Mouse (Mus musculus): ENCODE measurements at regions not wholly inside any gene's neighbourhood (a gene's known extent, or its start where the extent isn't known, plus 50 kb on each side); places are given as distances from the start of the nearest gene placed in this dataset.
"Not testable (repeated sequence)": the region's sequence is repeated elsewhere in the genome, so short reads cannot be mapped to it uniquely, and the experiment has no call there.

DNA sequence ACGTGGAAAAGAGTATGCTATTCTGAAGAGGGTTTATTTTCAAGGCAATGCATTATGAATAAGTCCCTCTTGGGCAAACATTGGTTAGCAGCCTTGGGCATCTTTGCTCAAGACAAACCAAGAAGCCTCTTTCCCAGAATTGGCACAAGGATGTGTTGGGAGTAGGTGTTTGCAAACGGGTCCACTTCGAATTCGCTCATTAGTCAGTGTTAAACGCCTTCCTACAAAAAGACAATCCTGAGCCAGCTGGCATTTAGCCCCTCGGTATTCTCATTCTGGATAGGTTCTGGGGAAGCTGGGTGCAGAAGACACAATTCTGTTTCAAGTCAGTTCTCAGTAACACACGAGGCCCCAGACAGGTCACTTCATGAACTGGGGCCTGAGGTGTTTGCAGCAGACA, 87.7 kb upstream of the Gmds start:
- Histone ChIP-seq H3K4me2 (replicated peaks; ENCODE audit: low read depth) (no peak overlapping the region), H3K9me3 (ENCODE audit: control insufficient read depth) (no peaks in the 10 kb centered on the region), H3K4me1 (replicated peaks; ENCODE audit: control insufficient read depth, insufficient read depth, low read length) (no peaks in the 10 kb centered on the region), H3K36me3 (ENCODE audit: control insufficient read depth, insufficient read depth) (no peaks in the 10 kb centered on the region), H3K9ac (ENCODE audit: low read depth, low read length) (no peak overlapping the region), H3K4me3 (ENCODE audit: low read depth, low read length) (no peak overlapping the region), H3K27me3 (replicated peaks; ENCODE audit: control insufficient read depth, insufficient read depth, low read length) (no peaks in the 10 kb centered on the region), H3K27ac (ENCODE audit: low read depth, low read length) (no peak overlapping the region)
- TF ChIP-seq CTCF (IDR thresholded peaks at IDR 0.05; ENCODE audit: low read depth) = no peak
- WGBS = 83% methylated on average over 7 of the region's 7 CpGs
- no peak for ATAC-seq

DNA sequence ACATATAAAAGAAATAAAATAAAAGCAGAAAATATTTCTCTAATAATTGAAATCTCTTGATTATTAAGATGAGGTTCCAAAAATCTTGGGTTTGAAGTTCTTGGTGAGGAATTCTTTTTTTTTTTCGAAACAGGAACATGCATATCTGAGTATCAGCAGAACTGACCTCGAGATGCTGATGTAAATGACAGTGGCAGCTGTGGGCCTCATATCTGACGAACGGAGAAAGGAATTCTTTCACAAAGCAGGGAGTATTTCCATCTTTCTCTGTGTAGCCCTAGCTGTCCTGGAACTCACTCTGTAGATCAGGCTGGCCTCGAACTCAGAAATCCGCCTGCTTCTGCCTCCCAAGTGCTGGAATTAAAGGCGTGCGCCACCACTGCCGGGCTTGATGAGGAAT, 86.0 kb upstream of the Gmds start:
- H3K27me3 ChIP-seq (replicated peaks; ENCODE audit: control insufficient read depth, insufficient read depth, low read length); H3K9ac ChIP-seq (ENCODE audit: low read depth, low read length); H3K4me2 ChIP-seq (replicated peaks; ENCODE audit: low read depth); ATAC-seq; H3K4me1 ChIP-seq (replicated peaks; ENCODE audit: control insufficient read depth, insufficient read depth, low read length); H3K4me3 ChIP-seq (ENCODE audit: low read depth, low read length); H3K36me3 ChIP-seq (ENCODE audit: control insufficient read depth, insufficient read depth); H3K9me3 ChIP-seq (ENCODE audit: control insufficient read depth); H3K27ac ChIP-seq (ENCODE audit: low read depth, low read length): not testable (repeated sequence)
- WGBS = 88% methylated on average over 9 of the region's 9 CpGs

GRCm38 (mm10) chr13:32422485-32422884, 83.9 kb upstream of the Gmds start:
- H3K36me3 ChIP-seq (ENCODE audit: control insufficient read depth, insufficient read depth) = no peaks in the 10 kb centered on the region
- no peaks in the 10 kb centered on the region for H3K4me1 ChIP-seq (replicated peaks; ENCODE audit: control insufficient read depth, insufficient read depth, low read length)
- no peaks in the 10 kb centered on the region for H3K9me3 ChIP-seq (ENCODE audit: control insufficient read depth)
- no peak overlapping the region for H3K4me3 ChIP-seq (ENCODE audit: low read depth, low read length)
- no peak overlapping the region for H3K4me2 ChIP-seq (replicated peaks; ENCODE audit: low read depth)
- TF ChIP-seq CTCF (IDR thresholded peaks at IDR 0.05; ENCODE audit: low read depth) = no peak
- no peak overlapping the region for H3K9ac ChIP-seq (ENCODE audit: low read depth, low read length)
- 56% methylated on average over 2 of the region's 2 CpGs for WGBS
- no peak overlapping the region for H3K27ac ChIP-seq (ENCODE audit: low read depth, low read length)
- H3K27me3 ChIP-seq (replicated peaks; ENCODE audit: control insufficient read depth, insufficient read depth, low read length) = no peaks in the 10 kb centered on the region
- ATAC-seq = no peak

DNA sequence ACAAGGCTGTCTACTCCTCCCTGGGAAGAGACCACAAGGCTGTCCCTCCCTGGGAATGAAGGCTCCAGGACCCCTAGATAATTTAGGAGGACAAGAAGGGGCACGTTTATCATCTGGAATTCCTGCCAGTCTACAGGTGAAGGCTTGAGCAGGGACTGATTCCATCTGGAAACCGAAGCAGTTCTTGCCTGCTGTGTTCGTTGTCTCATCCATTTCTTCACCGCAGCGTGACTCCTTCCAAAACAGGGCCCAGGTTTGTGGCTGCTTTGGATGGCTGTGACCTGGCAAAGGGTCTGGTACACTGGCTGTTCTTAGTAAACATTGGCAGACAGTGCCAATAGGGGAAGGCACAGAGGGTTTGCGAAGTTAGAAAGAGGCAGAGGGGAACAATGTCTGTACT, 80.8 kb upstream of the Gmds start:
- Histone ChIP-seq H3K9me3 (ENCODE audit: control insufficient read depth) (no peaks in the 10 kb centered on the region), H3K9ac (ENCODE audit: low read depth, low read length) (no peak overlapping the region), H3K4me1 (replicated peaks; ENCODE audit: control insufficient read depth, insufficient read depth, low read length) (no peaks in the 10 kb centered on the region), H3K4me3 (ENCODE audit: low read depth, low read length) (no peak overlapping the region), H3K27me3 (replicated peaks; ENCODE audit: control insufficient read depth, insufficient read depth, low read length) (no peaks in the 10 kb centered on the region), H3K36me3 (ENCODE audit: control insufficient read depth, insufficient read depth) (no peaks in the 10 kb centered on the region), H3K27ac (ENCODE audit: low read depth, low read length) (no peak overlapping the region), H3K4me2 (replicated peaks; ENCODE audit: low read depth) (no peak overlapping the region)
- ATAC-seq = no peak
- WGBS = 80% methylated on average over 6 of the region's 6 CpGs
- TF ChIP-seq CTCF (IDR thresholded peaks at IDR 0.05; ENCODE audit: low read depth) = no peak

DNA sequence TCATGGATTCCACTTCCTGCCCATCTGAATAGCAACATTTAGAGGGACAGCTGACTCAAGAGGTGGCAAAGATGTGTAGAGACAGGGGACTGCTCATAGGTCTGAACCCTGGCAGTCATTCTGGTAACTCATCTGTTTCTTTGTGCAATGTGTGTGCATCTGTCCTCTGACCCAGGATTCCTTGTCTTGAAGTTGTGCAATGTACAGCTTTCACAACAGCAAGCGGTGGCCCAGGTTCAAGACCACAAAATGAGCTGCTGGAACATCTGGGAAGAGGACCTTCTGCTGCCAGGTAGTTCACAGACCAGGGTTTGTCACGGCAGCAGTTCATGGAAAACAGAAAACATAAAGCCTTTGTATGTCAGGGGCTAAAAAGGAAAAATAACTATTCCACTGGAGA, 80.1 kb upstream of the Gmds start:
- TF ChIP-seq CTCF (IDR thresholded peaks at IDR 0.05; ENCODE audit: low read depth) = no peak
- H3K27ac ChIP-seq (ENCODE audit: low read depth, low read length) = no peak overlapping the region
- no peaks in the 10 kb centered on the region for H3K36me3 ChIP-seq (ENCODE audit: control insufficient read depth, insufficient read depth)
- H3K4me3 ChIP-seq (ENCODE audit: low read depth, low read length) = no peak overlapping the region
- H3K4me1 ChIP-seq (replicated peaks; ENCODE audit: control insufficient read depth, insufficient read depth, low read length) = no peaks in the 10 kb centered on the region
- WGBS = 79% methylated on average over 2 of the region's 2 CpGs
- no peaks in the 10 kb centered on the region for H3K9me3 ChIP-seq (ENCODE audit: control insufficient read depth)
- ATAC-seq = no peak
- no peak overlapping the region for H3K9ac ChIP-seq (ENCODE audit: low read depth, low read length)
- H3K4me2 ChIP-seq (replicated peaks; ENCODE audit: low read depth) = no peak overlapping the region
- H3K27me3 ChIP-seq (replicated peaks; ENCODE audit: control insufficient read depth, insufficient read depth, low read length) = no peaks in the 10 kb centered on the region

DNA sequence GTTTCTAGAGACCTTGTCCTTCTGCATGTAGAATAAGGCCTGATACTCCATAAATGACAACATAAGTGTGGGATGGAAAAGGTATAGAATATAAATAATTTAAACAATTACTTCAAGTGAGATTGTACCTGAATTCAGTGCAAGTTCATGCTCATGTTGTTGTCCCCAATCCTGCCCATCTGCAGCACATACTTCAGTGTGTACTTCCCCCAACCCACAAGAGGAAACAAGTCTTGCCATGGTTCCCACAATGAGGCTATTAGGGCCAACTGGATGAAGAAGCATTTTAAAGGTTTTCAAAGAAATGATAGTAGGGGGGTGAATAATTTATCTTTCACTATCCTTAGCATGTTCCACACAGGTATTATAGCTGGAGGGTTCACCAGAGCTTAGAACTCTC, 79.4 kb upstream of the Gmds start:
- Histone ChIP-seq H3K27me3 (replicated peaks; ENCODE audit: control insufficient read depth, insufficient read depth, low read length) (no peaks in the 10 kb centered on the region), H3K4me3 (ENCODE audit: low read depth, low read length) (no peak overlapping the region), H3K9ac (ENCODE audit: low read depth, low read length) (no peak overlapping the region), H3K27ac (ENCODE audit: low read depth, low read length) (no peak overlapping the region), H3K9me3 (ENCODE audit: control insufficient read depth) (no peaks in the 10 kb centered on the region), H3K36me3 (ENCODE audit: control insufficient read depth, insufficient read depth) (no peaks in the 10 kb centered on the region), H3K4me2 (replicated peaks; ENCODE audit: low read depth) (no peak overlapping the region), H3K4me1 (replicated peaks; ENCODE audit: control insufficient read depth, insufficient read depth, low read length) (no peaks in the 10 kb centered on the region)
- TF ChIP-seq CTCF (IDR thresholded peaks at IDR 0.05; ENCODE audit: low read depth) = no peak
- ATAC-seq = no peak

GRCm38 (mm10) chr13:32411287-32411935, 72.9 kb upstream of the Gmds start:
- no peak overlapping the region for H3K9ac ChIP-seq (ENCODE audit: low read depth, low read length)
- H3K4me3 ChIP-seq (ENCODE audit: low read depth, low read length) = no peak overlapping the region
- H3K27me3 ChIP-seq (replicated peaks; ENCODE audit: control insufficient read depth, insufficient read depth, low read length) = no peaks in the 10 kb centered on the region
- H3K4me1 ChIP-seq (replicated peaks; ENCODE audit: control insufficient read depth, insufficient read depth, low read length) = no peaks in the 10 kb centered on the region
- 37% methylated on average over 14 of the region's 14 CpGs for WGBS
- ATAC-seq = 0 out of 2 replicates have a peak, but pooled peaks have one; percentile 41
- no peak overlapping the region for H3K27ac ChIP-seq (ENCODE audit: low read depth, low read length)
- H3K36me3 ChIP-seq (ENCODE audit: control insufficient read depth, insufficient read depth) = no peaks in the 10 kb centered on the region
- TF ChIP-seq CTCF (IDR thresholded peaks at IDR 0.05; ENCODE audit: low read depth) = peak; percentile 97
- no peaks in the 10 kb centered on the region for H3K9me3 ChIP-seq (ENCODE audit: control insufficient read depth)
- no peak overlapping the region for H3K4me2 ChIP-seq (replicated peaks; ENCODE audit: low read depth)

All from intestine, postnatal 0 days (tissue).